Mouse (Mus musculus) 3134 (cell line): ENCODE measurements around the gene Art4.

Experiments used
- DNase-seq: peaks from one replicate; pipeline ENCODE4 v3.0.0-alpha.2; 2011; ENCODE audit warnings: low spot score; ENCODE audit not compliant: insufficient read length; ENCODE audit errors: extremely low read depth

The Art4 gene

GRCm38 (mm10) chr6:136874599-136874998 lies 17.1 kb upstream of the Art4 start:
- no peak for DNase-seq

DNA sequence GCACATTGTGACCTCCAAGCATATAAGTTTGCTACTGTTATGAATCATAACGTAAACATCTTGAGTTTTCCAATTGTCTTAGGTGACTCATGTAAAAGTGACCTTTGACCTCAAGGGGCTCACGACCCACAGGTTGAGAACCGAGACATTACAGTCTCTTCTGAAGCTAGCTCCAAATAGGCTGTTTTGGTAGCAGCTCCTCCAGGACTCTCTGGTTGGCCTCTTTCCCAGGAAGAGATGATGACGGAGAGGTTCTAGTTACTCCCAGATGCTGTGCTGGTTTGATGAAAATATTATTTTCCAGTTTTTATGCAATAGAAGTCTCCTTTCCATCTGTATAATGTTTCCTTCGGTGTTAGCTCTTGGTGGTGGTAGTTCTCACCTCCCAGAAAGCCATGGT lies 11.4 kb upstream of the Art4 start:
- DNase-seq, result no peak

GRCm38 (mm10) chr6:136866150-136866549 lies 8.6 kb upstream of the Art4 start:
- DNase-seq, result no peak

GRCm38 (mm10) chr6:136865360-136865759 lies 7.8 kb upstream of the Art4 start:
- no peak for DNase-seq

DNA sequence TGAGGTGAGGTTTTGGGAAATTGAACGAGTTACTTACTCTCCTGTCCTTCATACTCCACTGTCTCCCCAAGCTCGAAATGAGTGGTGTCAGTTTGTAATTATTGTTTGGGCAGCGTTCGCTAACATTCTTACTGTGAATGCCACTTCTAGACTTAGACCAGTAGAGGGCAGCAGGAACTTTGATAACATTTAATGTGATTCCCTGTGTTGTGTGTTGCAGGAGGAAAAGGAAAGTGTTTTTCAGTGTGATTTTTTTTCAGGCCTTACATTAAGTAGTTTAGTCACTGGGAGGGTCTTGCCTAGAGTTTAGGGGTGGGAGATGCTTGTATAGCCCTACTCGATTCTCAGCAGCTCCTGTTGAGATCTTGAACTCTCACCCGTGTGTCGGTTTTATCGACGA lies 3.5 kb upstream of the Art4 start:
- DNase-seq, result no peak

GRCm38 (mm10) chr6:136858420-136858819 lies 887 bp upstream of the Art4 start:
- DNase-seq, result no peak

- no peak for DNase-seq
Observed at GRCm38 (mm10) chr6:136857873-136858260, 334 bp upstream of the Art4 start.

- no peak for DNase-seq
Observed at GRCm38 (mm10) chr6:136856071-136856636, 1.4 kb downstream of the Art4 start.

- DNase-seq, result no peak
Observed at GRCm38 (mm10) chr6:136855183-136855582, 2.4 kb downstream of the Art4 start.

GRCm38 (mm10) chr6:136854361-136854781 lies 3.2 kb downstream of the Art4 start:
- DNase-seq, result no peak

- DNase-seq, result no peak
Observed at GRCm38 (mm10) chr6:136852762-136853161, 4.8 kb downstream of the Art4 start.

GRCm38 (mm10) chr6:136852348-136852747 lies 5.2 kb downstream of the Art4 start:
- DNase-seq, result no peak

- no peak for DNase-seq
Observed at GRCm38 (mm10) chr6:136850267-136850666, 7.3 kb downstream of the Art4 start.

DNA sequence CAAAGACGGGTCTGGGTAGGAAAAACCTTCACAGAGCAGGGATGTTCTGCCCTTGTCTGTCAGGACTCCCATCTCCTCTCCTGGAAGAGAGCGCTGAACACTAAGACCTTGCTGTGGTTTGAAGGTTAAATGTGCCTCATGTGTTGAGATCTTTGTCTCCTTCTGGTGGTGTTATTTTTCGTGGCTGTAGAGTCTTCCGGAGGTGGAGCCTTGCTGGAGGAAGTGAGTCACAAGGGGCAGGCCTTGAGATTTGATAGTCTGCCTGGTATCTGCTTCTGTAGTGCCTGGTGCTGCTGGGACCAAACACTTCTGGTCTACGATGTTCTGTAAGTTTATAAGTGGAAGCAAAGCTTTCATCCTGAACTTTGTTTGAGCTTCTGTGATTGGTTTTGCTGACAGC lies 8.6 kb downstream of the Art4 start:
- DNase-seq, result no peak

- no peak for DNase-seq
Observed at GRCm38 (mm10) chr6:136848399-136848798, 9.1 kb downstream of the Art4 start.

- no peak for DNase-seq
Observed at GRCm38 (mm10) chr6:136847790-136848189, 9.7 kb downstream of the Art4 start.

DNA sequence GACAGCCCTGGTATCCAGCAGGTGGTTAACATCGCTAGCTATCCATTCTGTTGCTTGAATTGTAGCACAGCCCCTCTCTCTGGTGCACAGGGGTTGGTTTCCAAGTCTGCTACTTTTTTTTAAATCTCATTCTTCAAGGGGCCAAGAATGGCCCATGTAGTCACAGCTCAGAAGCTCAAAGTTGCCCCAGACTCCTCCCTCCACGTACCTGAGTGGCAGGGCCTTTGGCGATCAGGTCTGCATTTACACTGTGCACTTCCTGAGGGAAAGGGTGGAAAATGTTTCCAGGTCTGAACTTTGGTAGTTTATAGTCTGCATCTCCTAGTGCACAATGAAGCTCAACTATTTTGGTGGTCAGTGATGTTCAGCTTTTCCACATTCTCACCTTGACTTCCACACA lies 10.3 kb downstream of the Art4 start:
- no peak for DNase-seq

- DNase-seq, result no peak
Observed at GRCm38 (mm10) chr6:136845706-136846480, 11.6 kb downstream of the Art4 start.

- DNase-seq, result no peak
Observed at GRCm38 (mm10) chr6:136844903-136845302, 12.6 kb downstream of the Art4 start.

DNA sequence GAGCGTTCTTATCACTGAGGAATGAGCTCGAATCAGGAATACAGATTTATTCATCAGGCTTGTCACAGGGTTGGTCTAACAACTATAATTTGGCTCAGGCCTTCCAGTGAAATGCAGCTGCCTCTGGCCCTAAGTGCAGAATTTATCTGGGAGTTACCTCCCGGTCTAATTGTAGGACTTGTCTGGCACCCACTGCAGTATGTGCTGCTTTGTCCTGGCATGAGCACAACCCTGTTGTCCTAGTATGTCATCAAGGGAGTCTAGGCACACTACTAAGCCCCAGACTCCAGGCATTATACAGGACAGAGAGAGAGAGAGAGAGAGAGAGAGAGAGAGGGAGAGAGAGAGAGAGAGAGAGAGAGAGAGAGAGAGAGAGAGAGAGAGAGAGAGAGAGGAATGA lies 20.2 kb downstream of the Art4 start:
- DNase-seq, result no peak

- no peak for DNase-seq
Observed at GRCm38 (mm10) chr6:136835352-136835751, 22.2 kb downstream of the Art4 start, which contains the start of gene Smco3. Gene Smco3 (minus strand): TSS chr6:136835452.

GRCm38 (mm10) chr6:136831712-136832111 lies 25.8 kb downstream of the Art4 start:
- DNase-seq, result no peak
